Mouse (Mus musculus): ENCODE measurements around the gene Sgcg. TPM values are rescaled to one million over a fixed set of nuclear protein-coding genes. Genes with fewer than 3 reads are reported as not detected.

The Sgcg gene
- total RNA-seq, 2 experiments from 2014 or later = not detected

Other genes with a start within 250 kb of the Sgcg start
- gene Tnfrsf19, start 212.0 kb downstream of the Sgcg start, total RNA-seq (2014; fragmentation: Nextera tagmentation) = 1.7 TPM in 1 of 2 replicates, not detected in the other
- gene Tnfrsf19, start 212.0 kb downstream of the Sgcg start, total RNA-seq (2017) = 0.89 TPM in 1 of 2 replicates, not detected in the other
- gene Sacs, start 120.0 kb downstream of the Sgcg start, total RNA-seq (2014; fragmentation: Nextera tagmentation) = 26.9 and 28.2 TPM in 2 replicates
- 27.3 and 34.7 TPM in 2 replicates for gene Sacs, start 120.0 kb downstream of the Sgcg start, total RNA-seq (2017)
- 0.99 and 2.4 TPM in 2 replicates for gene Arl11, start 51.3 kb upstream of the Sgcg start, total RNA-seq (2014; fragmentation: Nextera tagmentation)
- gene Arl11, start 51.3 kb upstream of the Sgcg start, total RNA-seq (2017) = 0.46 TPM in 1 of 2 replicates, not detected in the other
- 2.6 and 3.4 TPM in 2 replicates for gene Ebpl, start 101.9 kb upstream of the Sgcg start, total RNA-seq (2014; fragmentation: Nextera tagmentation)
- 1.8 and 2.7 TPM in 2 replicates for gene Ebpl, start 101.9 kb upstream of the Sgcg start, total RNA-seq (2017)
- gene Kpna3, start 181.4 kb upstream of the Sgcg start, total RNA-seq (2014; fragmentation: Nextera tagmentation) = 62.5 and 65.8 TPM in 2 replicates
- 62.2 and 64.0 TPM in 2 replicates for gene Kpna3, start 181.4 kb upstream of the Sgcg start, total RNA-seq (2017)